Mouse (Mus musculus) neural tube, embryonic 11.5 days (tissue): Measurements from ENCODE around the gene Wfdc15a. TPM values are rescaled to one million over a fixed set of nuclear protein-coding genes. Genes with fewer than 3 reads are reported as not detected.

Experiments used
- ATAC-seq: fragments of 200-750 bp; cut with Nextera tagmentation; 2 replicates; pipeline ENCODE4 v1.8.0; 2017; ENCODE audit warnings: moderate number of reproducible peaks, mild to moderate bottlenecking, moderate TSS enrichment, moderate library complexity; ENCODE audit not compliant: insufficient read depth, low FRiP score, low TSS enrichment
- DNase-seq: peaks from one replicate; pipeline ENCODE4 v3.0.0-alpha.2; 2015; ENCODE audit warnings: low spot score
- H3K27ac ChIP-seq: fragments of 300-500 bp; sonication (generic); 2 replicates; pipeline ENCODE4 v1.5.1; 2014; ENCODE audit warnings: low read depth, mild to moderate bottlenecking, low read length
- H3K27me3 ChIP-seq: fragments of 300-500 bp; sonication (generic); 2 replicates; pipeline ENCODE4 v1.6.1; 2014; ENCODE audit warnings: mild to moderate bottlenecking, low read length, mixed read lengths; ENCODE audit not compliant: control insufficient read depth, insufficient read depth
- H3K36me3 ChIP-seq: fragments of 300-500 bp; sonication (generic); 2 replicates; pipeline ENCODE4 v1.6.1; 2014; ENCODE audit warnings: mild to moderate bottlenecking, low read length, moderate library complexity, mixed read lengths; ENCODE audit not compliant: control insufficient read depth, insufficient read depth
- H3K4me1 ChIP-seq: fragments of 300-500 bp; sonication (generic); 2 replicates; pipeline ENCODE4 v1.6.1; 2014; ENCODE audit warnings: low read length, mixed read lengths; ENCODE audit not compliant: control insufficient read depth, insufficient read depth
- H3K4me2 ChIP-seq: fragments of 300-500 bp; sonication (generic); 2 replicates; pipeline ENCODE4 v1.6.1; 2014; ENCODE audit warnings: low read depth, mild to moderate bottlenecking, moderate library complexity
- H3K4me3 ChIP-seq: fragments of 300-500 bp; sonication (generic); 2 replicates; pipeline ENCODE4 v1.5.1; 2014; ENCODE audit warnings: low read depth, low read length
- H3K9ac ChIP-seq: fragments of 300-500 bp; sonication (generic); 2 replicates; pipeline ENCODE4 v1.6.1; 2014; ENCODE audit warnings: mild to moderate bottlenecking, low read length
- H3K9me3 ChIP-seq: fragments of 300-500 bp; sonication (generic); 2 replicates; pipeline ENCODE4 v1.6.1; 2016; ENCODE audit warnings: low read length; ENCODE audit not compliant: control insufficient read depth
- WGBS: fragments of 180-500 bp; shearing (Covaris S2); extraction: QIAGEN DNeasy Blood & Tissue Kit; methylation state at CpG from one replicate; pipeline ENCODE4 v1.1.7; 2014; 5-methylcytosine and 5-hydroxymethylcytosine counted together
- polyA plus RNA-seq: library from polyadenylated mRNA; unstranded; fragments of >200 nt; fragmentation: Nextera tagmentation; extraction: Ambion mirVana; gene quantifications from 2 replicates; pipeline ENCODE4 v1.2.1, GENCODE M21; 2014

Gene Wfdc15a
- polyA plus RNA-seq, 1 experiment from 2014 or later, result not detected

DNA sequence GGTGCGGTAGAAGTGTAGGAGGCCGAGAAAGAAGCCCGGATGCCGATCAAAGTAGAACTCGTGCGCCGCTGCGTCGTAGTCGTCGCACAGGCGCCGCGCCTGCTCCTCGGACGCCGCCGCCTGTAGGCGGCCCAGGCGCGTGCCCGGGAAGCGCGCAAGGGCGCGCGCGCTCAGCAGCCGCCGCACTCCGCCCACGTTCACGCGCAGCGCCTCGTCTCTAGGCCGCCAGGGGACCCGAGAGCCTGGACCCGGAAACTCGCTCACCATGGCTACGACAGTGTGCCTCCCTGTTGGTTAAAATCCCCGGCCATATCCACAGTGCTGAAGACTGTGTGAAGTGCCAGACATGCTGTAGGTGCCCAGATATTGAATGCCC is 31.4 kb downstream of the Wfdc15a start:
- Histone ChIP-seq H3K27ac (no peak overlapping the region), H3K9me3 (no peaks in the 10 kb centered on the region), H3K9ac (no peak overlapping the region), H3K36me3 (no peaks in the 10 kb centered on the region), H3K4me3 (peak overlapping the region; percentile 21), H3K27me3 (peaks cover 62% of the 10 kb centered on the region), H3K4me2 (peak overlapping the region; percentile 37), H3K4me1 (peaks cover 7% of the 10 kb centered on the region)
- WGBS, result 12% methylated on average over 42 of the region's 42 CpGs
- peak; percentile 49 for DNase-seq
- no peak for ATAC-seq

DNA sequence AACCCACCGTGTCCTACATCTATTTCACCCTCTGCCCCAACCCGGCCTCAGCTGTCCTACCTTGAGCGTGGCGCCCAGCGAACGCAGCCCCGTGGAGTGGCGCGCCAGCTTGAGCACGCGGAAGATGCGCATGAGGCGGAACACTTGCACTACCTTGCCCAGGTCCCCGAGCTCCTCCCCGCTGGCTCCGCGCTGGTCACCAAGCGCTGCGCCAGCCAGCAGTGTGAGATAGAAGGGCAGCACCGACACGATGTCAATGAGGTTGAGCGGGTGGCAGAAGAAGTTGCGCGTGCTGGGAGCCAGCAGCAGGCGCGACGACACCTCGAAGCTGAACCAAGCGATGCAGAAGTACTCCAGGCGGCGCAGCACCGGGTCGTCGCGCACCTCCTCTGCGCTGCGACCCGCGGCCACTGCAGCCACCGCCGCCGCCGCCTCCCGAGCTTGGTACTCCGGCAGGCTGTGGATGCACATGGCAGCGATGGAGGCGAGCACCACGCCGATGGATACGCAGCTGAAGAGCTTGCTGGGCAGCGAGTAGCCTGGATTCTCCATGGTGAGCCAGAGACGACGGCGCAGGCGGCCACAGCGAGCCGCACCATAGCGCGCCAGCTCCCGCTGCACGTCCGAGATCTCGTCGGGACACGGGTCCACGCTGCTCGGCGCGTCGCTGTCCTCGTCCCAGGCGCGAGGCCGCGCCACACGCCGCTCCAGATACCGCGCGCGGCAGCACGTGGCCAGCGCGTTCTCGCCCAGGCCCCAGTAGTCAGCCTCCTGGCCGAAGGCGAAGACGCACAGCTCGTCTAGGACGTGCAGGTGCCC is 32.0 kb downstream of the Wfdc15a start:
- Histone ChIP-seq H3K9me3 (no peaks in the 10 kb centered on the region), H3K4me1 (peaks cover 7% of the 10 kb centered on the region), H3K27ac (no peak overlapping the region), H3K4me3 (peak overlapping the region; percentile 21), H3K36me3 (no peaks in the 10 kb centered on the region), H3K9ac (no peak overlapping the region), H3K27me3 (peaks cover 62% of the 10 kb centered on the region), H3K4me2 (peak overlapping the region; percentile 37)
- WGBS, result 11% methylated on average over 90 of the region's 90 CpGs
- DNase-seq (peak; percentile 50), ATAC-seq (peak; percentile 41; the same call in 1 of the 2 replicates)

DNA sequence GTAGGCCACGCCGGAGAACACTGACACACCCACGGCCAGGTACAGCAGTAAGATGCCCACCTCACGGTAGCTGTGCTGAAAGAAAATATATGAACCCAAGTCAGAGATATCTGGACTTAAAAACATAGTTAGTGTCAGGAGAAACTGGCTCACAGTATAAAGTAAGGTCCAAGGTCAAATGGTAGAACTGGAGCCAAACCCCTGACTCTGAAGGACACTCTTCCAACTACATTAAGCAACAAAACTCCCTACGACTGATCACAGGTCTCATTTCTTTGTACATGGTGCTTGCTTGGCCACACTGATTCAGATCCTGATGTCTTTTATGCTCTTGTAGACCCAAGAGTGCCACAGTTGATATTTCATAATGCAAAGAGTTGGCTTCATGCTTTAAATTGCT is 35.0 kb downstream of the Wfdc15a start:
- no peaks in the 10 kb centered on the region for H3K9me3 ChIP-seq
- H3K27me3 ChIP-seq, result peaks cover 41% of the 10 kb centered on the region
- no peak for DNase-seq
- 96% methylated on average over 5 of the region's 5 CpGs for WGBS
- no peaks in the 10 kb centered on the region; the same call in none of the 2 replicates for H3K4me1 ChIP-seq
- no peak overlapping the region for H3K9ac ChIP-seq
- no peak for ATAC-seq
- no peak overlapping the region for H3K27ac ChIP-seq
- H3K4me2 ChIP-seq, result no peak overlapping the region
- no peak overlapping the region for H3K4me3 ChIP-seq
- H3K36me3 ChIP-seq, result no peaks in the 10 kb centered on the region

DNA sequence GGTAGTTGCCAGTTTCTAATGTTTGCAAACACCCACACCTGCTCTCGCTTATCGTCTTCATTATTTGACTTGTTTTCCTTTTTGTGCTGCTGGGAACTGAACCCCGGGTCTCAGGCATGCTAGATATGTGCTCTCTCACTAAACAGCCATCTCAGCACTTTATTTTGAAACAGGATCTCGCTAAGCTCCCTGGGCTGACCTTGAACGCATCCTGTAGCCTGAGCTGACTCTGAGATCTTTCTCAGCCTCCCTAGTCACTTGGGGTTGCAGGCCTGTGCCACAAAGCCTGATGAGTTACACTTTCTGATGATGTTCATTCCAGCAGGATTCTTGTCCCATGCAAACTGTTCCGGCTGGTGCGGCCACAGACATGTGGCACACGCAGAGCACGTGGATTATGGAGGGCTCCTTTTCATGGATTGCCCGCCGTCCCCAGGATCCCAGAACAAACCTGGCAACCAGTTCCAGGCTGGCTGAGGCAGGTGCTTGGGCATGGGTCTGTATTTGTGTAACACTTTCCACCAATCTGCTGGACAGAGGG is 38.3 kb downstream of the Wfdc15a start:
- ATAC-seq (no peak), DNase-seq (no peak)
- H3K27me3 ChIP-seq, result peaks cover 7% of the 10 kb centered on the region
- H3K27ac ChIP-seq, result no peak overlapping the region
- H3K9ac ChIP-seq, result no peak overlapping the region
- WGBS, result 84% methylated on average over 11 of the region's 11 CpGs
- no peak overlapping the region for H3K4me3 ChIP-seq
- H3K36me3 ChIP-seq, result no peaks in the 10 kb centered on the region
- H3K4me1 ChIP-seq, result no peaks in the 10 kb centered on the region; the same call in 1 of the 2 replicates
- no peaks in the 10 kb centered on the region for H3K9me3 ChIP-seq
- H3K4me2 ChIP-seq, result no peak overlapping the region

DNA sequence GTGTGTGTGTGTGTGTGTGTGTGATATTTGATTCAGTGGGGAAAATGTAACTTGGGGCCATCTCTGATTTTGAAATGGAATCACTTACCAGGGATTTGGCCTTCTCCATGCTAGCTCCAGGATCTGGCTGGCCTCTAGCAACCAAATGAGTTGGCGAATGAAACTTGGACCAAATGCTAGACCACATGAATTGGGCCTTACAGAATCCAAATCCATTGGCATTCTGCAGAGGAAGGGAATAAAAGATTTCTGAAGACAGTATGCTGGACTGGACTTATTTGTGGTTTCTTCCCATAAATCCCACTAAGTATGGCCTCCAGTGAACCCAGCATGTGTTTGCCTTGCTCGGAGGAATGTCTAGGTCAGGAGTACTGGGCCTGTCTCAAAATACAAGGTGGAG is 41.1 kb downstream of the Wfdc15a start:
- Histone ChIP-seq H3K27me3 (no peaks in the 10 kb centered on the region), H3K4me2 (no peak overlapping the region), H3K4me3 (no peak overlapping the region), H3K4me1 (no peaks in the 10 kb centered on the region; the same call in 1 of the 2 replicates), H3K27ac (no peak overlapping the region), H3K9ac (no peak overlapping the region), H3K9me3 (no peaks in the 10 kb centered on the region), H3K36me3 (no peaks in the 10 kb centered on the region; the same call in 1 of the 2 replicates)
- DNase-seq, result no peak
- no peak for ATAC-seq
- WGBS, result 82% methylated on average over 2 of the region's 2 CpGs

DNA sequence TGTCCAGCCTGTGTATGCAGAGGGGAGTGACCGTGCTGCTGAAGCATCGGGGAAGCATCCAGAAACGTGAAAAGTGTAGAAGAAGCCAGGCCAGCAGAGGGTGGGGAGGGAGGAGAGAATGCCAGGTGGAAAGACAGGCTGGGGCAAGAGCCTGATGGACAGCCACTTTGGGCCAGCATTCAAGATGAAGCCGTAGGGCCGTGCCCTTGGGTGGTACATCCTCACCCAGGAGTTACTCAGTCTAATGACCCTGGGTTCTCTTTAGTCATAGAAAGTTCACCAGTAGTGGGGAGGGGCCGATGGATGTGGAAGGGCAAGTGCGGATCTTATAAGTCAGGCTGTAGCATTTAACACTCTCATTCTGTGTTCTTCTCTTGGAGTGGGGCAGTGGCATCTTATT is 43.8 kb downstream of the Wfdc15a start:
- ATAC-seq, result no peak
- Histone ChIP-seq H3K36me3 (no peaks in the 10 kb centered on the region; the same call in 1 of the 2 replicates), H3K27ac (no peak overlapping the region), H3K4me2 (no peak overlapping the region), H3K4me1 (no peaks in the 10 kb centered on the region), H3K27me3 (no peaks in the 10 kb centered on the region), H3K9me3 (no peaks in the 10 kb centered on the region), H3K9ac (no peak overlapping the region), H3K4me3 (no peak overlapping the region)
- DNase-seq, result no peak
- 82% methylated on average over 7 of the region's 7 CpGs for WGBS

DNA sequence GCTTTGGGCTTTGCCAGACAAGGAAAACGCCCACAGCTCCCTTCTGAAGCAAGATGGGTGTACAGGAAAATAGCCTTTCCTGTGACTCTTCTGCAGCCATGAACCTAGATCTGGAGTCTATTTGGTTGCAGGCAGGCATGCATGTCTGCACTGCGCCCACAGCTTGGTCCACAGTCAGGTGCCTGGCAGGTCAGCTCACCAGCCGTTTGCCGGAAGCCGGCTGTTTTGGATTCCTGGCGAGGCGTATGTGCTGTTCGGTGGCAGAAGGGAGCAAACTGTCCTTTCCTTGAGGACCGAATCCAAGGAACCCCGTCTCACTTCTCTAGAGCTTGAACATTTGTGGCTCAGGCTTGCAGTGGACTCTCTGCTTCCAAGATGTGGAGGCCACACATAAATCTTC is 45.9 kb downstream of the Wfdc15a start:
- no peak for ATAC-seq
- H3K27me3 ChIP-seq, result no peaks in the 10 kb centered on the region
- no peaks in the 10 kb centered on the region; the same call in 1 of the 2 replicates for H3K36me3 ChIP-seq

DNA sequence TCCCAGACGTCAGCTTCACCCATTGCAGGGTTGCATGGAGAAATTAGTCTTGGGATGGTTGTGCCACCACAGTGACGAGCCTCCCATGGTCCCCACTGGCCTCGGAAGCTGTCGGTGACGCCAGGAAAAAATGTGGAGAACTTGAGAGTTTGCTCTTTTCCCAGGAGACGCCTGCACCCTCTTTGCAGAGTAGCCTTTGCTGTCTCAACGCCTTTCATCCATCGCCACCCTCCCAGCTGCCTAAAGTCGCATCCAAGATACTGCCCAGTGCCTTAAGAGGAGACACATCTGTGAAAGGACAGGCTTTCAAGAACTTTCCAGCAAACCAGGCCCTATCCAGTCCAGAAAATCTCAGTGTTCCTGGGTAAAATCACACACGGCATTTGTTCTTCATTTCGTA is 47.6 kb downstream of the Wfdc15a start:
- DNase-seq, result no peak

More for the DNA sequence above, 45.9 kb downstream of the Wfdc15a start:
- Histone ChIP-seq H3K4me3 (no peak overlapping the region), H3K9ac (no peak overlapping the region), H3K9me3 (no peaks in the 10 kb centered on the region), H3K4me2 (no peak overlapping the region), H3K4me1 (peaks cover 7% of the 10 kb centered on the region; the same call in 1 of the 2 replicates), H3K27ac (no peak overlapping the region)
- DNase-seq, result no peak
- WGBS, result 93% methylated on average over 10 of the region's 10 CpGs

More for the DNA sequence above, 47.6 kb downstream of the Wfdc15a start:
- Histone ChIP-seq H3K4me2 (no peak overlapping the region), H3K36me3 (no peaks in the 10 kb centered on the region; the same call in 1 of the 2 replicates), H3K27ac (no peak overlapping the region), H3K4me1 (peaks cover 7% of the 10 kb centered on the region; the same call in 1 of the 2 replicates), H3K27me3 (no peaks in the 10 kb centered on the region), H3K9me3 (no peaks in the 10 kb centered on the region), H3K4me3 (no peak overlapping the region), H3K9ac (no peak overlapping the region)
- WGBS, result 94% methylated on average over 11 of the region's 11 CpGs
- ATAC-seq, result no peak
